Mouse (Mus musculus) lung, adult 2 months (tissue): Measurements from ENCODE around the gene Ccl3.

Source experiments
- CTCF ChIP-seq: fragments of 200-500 bp; IDR thresholded peaks from 2 replicates; pipeline ENCODE4 v1.5.1; 2011; ENCODE audit warnings: mild to moderate bottlenecking, low read length, control low read depth; ENCODE audit not compliant: insufficient read depth
- POLR2A ChIP-seq: fragments of 200-500 bp; IDR thresholded peaks from 2 replicates; pipeline ENCODE4 v1.6.1; 2011; ENCODE audit warnings: low read depth, mild to moderate bottlenecking, control low read depth, low read length, borderline replicate concordance; ENCODE audit errors: extremely low read depth

- TF ChIP-seq POLR2A (no peak), CTCF (no peak)
Observed at GRCm38 (mm10) chr11:83603399-83603798, 45.8 kb downstream of the Ccl3 start.
